Mouse (Mus musculus) kidney, postnatal 4 days (tissue): ENCODE measurements around the gene C130050O18Rik.

ENCODE experiments used
- DNase-seq, 2 experiments: peaks; one replicate each; pipeline ENCODE4 v3.0.0; 2021; ENCODE audit warnings: mixed read lengths in 2 of 2

The C130050O18Rik gene

GRCm38 (mm10) chr5:139404801-139405401 is at the start of gene C130050O18Rik:
Gene C130050O18Rik, plus strand, starts transcription at chr5:139405280.
- no peak for DNase-seq

DNA sequence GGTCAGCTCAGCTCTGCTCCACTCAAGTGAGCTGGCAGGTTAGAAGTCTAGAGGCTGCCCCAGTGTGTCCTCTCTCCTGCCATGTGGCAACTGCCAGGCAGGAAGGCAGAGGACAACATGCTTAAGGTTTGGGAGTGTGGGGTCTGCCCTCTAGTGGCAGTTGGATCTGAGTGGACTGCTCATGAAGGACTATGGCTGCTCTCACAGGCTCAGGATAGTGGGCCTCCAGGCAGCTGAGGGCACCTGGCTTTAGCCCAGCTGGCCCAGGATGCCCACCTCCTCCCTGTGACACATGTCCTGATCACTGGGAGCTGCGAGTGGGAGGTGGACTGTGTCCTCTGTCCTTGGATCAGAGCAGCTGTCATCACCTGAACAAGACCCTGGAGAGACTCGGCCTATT is 46.4 kb upstream of the C130050O18Rik start:
- DNase-seq = peak; percentile 66 to 77

DNA sequence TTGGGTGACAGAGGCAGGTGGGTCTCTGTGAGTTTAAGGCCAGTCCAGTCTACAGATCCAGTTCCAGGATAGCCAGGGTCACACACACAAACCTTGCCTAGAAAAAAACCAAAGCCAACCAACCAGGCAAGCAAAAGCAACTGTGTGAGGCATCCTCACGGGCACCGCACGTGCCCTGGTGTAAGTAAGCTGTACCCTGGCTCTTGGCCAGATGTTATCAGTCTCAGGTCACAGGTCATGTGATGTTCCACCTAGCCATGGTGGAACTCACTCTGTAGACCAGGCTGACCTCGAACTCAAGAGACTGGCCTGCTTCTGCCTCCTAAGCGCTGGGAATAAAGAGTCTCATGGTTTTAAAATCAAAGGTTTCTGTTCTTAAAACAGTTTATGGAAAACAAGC is 45.8 kb upstream of the C130050O18Rik start:
- no peak for DNase-seq

DNA sequence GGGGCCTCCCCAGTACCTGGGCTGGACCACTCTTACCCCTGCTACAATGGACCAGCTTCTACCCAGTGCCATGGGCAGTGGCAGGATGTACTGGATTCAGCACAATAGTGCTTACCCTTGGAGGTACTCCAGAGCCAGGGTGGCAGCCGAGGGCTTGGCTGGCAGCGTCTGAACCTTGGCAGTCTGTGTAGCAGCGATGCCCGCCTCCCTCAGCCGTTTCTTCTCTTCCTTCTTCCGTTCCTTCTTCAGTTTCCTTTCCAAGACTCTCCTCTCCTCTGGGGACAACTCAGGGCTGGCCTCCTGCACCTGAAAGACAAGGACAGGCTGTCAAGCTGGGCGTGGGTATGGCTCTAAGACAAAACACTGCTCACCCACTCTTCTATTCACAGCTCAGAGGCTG is 41.2 kb upstream of the C130050O18Rik start:
- DNase-seq = peak in 1 of 2 experiments; percentile 10

DNA sequence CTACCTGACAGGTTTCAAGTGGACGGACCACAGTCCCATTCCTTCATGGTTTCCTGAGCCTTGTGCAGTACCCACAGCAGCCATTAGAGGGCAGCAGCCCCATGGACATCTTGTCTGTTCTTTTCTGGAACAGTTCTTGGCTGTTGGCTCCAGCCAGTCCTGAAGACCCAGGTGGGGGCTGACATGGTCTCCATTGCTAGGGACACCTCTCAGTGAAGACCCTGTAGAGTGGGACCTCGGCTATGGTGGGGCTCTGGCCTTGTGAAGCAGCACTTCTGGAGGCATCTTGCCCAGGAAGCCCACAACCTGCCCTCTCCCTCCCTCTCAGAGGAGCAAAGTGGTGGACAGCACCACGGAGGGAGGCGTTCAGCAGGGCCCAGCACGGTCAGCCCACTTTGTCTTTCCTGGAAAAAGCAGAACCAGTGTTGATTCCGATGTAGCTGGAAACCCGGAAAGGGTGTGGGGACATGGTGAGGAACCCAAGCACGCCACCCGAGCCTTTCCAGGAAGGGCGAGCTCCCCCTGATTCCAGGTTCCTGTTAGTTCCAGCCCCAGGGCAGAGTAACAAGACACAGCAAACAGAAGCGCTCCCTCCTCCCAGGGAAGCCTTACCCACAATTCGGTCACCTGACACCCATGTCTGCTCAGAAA is 40.7 kb upstream of the C130050O18Rik start:
- peak; percentile 94 to 95 for DNase-seq

- peak in 1 of 2 experiments; percentile 61 for DNase-seq
Observed at GRCm38 (mm10) chr5:139364911-139365571, 40.0 kb upstream of the C130050O18Rik start.

DNA sequence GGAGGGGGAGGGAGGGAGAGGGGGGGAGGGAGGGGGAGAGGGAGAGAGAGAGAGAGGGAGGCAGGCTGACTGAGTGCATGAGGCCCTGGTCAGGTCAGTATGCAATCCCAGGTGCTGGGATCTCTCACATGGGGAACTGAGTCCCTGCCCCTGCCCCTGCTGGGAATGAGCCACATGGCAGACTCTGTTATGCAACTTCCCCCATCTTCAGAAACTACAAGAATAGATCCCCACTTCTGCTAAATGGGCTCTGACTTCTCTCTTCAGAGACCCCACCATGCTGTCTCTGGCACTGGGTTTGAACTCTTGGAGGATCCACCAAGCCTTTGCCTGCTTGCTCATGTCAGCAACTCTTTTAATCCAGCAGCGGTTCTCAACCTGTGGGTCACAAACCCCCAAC is 39.3 kb upstream of the C130050O18Rik start:
- no peak for DNase-seq

DNA sequence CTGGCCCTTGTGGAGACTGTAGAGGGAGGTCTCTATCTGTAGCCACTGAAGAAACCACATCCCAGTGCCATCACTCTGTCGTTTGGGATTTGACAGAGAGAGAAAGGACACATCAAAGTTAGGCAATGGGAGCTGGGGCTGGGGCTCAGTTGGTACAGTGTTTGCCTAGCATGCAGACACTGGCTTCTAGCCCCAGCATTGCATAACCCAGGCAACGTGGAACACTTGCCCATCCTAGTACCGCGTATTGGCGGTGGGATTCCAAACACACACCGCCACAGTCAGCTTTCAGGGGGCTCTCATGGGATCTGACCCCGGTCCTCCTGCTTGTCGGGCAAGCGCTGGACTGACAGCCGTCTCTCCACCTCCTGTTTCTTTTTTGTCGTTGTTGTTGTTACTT is 38.6 kb upstream of the C130050O18Rik start:
- DNase-seq = no peak

DNA sequence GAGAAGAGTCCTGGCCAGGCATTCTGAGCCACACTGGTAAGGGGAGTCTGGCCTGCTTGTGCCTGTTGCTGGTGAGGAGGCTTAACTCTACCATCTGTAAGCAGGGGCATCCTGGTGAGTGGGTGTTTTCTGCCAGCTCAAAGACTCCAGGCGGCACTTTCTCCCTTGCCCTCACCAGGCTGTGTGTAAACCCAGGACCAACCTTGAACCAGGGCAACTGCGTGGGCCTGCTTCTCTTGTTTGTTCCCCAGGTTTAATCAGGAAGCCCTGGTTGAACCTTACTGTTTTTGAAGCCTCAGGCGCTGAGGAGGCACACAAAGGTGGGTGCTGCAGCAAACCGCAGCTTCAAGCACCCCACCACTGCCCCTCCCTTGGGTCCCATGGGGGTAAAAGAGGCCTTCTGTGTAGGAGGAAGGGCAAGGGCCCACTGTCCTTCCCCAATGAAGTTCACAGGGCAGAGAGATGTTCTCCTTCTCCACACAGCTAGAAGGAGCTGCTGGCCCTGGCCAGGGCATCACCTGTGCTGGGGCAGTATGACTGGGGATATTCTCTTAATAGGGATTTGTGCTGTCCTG is 37.1 kb upstream of the C130050O18Rik start:
- no peak for DNase-seq

DNA sequence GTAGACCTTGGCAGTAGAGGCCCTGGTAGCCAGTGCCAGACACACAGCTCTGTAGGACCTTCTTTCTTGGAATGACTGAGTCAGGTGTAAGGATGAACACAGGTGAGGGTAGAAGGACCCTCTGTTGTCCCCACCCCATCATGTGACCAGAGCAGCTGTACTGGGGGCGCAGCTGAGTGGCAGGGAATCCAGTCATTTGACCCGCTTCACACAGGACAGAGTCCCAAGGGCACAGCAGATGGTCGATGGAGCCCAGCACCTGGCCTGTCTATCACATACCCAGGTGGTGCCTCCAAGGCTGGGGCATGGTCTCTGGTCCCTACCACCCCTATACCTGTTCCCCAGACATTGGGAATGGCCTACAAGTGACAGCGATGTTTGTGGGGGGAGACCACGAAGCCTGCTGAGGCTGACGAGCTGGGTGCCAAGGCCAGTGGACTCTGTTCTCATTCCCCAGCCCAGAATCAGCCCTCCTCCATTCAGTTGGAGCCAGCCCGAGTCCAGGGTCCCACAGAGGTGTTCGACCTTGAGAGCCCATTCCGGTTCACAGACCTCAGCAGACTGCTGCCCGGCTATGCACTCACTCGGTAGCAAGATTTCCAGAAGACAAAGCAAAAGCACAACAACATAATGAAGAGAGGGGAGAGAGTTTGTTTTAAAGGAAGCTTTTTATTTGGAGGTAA is 36.3 kb upstream of the C130050O18Rik start:
- DNase-seq = peak in 1 of 2 experiments; percentile 71

DNA sequence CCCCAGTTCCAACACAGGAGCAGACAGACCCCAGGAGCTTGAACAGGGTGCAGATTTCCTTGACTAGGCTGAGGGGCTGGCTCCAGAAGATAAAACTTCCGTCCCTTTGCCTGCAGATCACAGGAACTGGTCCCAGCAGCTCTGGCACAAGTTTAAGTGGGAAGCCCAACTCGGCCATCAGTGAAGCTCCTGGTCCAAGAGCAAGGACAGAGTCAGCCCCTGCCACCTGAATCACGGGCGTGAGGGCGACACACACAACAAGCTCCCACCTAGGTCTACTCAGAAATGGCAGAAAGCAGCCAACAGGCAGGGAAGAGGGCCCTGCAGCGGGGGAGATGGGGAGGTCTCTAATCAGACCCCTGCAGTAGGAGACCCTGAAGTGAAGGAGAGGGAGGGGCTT is 34.7 kb upstream of the C130050O18Rik start:
- no peak for DNase-seq

DNA sequence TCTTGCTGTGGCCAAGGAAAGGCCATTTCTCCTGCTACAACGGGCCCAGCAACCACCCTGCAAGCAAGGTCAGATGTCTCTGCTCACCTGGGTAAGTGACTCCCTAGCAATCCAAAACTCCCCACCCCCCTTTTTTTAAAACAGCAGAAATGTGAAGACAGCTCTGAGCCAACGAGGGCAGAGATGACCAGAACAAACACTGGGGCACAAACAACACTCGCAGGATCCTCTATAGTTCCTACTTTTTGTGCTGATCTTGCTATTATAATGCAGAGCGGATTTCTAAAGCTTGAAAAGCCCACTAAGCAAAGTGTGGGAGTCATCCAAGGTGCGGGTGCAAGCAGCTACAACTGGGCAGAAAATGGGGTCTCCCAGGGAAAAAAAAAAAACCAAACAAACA is 34.0 kb upstream of the C130050O18Rik start:
- DNase-seq = no peak

- peak; percentile 96 to 97 for DNase-seq
Observed at GRCm38 (mm10) chr5:139371631-139372401, 33.3 kb upstream of the C130050O18Rik start.

DNA sequence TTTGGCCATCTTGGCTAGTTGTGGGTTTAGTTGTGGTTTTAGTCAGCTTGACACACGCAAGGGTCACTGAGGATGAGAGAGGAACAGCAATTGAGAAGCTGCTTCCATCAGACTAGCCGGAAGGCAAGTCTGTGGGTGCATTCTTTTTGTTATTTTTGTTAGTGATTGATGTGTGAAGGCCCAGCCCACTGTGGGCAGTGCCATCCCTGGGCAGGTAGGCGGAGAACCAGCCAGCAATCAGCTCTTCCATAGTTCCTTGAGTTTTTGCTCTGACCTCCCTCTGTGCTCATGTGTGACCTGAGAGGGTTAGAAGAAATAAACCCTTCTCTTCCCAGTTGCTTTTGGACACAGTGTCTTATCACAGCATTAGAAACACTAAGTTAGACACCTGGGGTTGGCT is 32.0 kb upstream of the C130050O18Rik start:
- DNase-seq = no peak

DNA sequence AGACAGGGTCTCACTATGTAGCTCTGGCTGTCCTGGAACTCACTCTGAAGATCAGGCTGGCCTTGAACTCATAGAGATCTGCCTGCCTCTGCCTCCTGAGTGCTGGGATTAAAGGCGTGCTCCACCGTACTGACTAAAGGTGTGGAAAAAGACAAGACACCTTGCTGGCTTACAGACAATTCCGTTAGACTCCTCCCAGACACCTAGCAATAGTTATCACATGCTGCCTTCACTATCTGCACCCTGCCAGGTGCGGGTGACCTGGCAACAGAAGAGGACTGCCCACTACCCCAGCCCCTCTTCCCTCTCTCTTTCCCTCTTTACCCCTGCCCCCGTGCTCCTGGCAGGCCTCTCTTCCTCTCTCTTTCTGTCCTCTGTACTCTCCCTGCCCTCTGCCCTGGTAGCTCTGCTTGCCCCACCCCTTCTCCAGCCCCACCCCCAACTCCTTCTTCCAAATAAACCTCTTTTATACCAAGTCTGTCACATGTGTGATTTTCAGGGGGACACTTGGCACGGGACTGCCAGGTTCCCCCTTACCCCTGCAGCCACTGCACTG is 31.1 kb upstream of the C130050O18Rik start:
- no peak for DNase-seq

DNA sequence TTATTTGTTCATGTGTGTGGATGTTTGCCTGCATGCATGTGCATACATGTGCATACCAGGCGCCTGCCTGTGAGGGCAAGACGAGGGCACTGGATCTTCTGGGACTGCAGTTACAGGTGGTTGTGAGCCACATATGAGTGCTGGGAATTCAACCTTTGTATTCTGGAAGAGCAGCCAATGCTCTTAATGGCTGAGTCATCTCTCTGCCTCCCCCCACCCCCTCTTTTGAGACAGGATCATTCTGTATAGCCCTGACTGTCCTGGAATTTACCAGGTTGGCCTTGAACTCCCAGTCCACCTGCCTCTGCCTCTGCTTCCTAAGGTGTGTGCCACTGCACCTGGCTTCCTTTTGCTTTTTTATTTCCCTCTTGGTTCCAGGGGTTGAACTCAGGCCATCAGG is 30.2 kb upstream of the C130050O18Rik start:
- no peak for DNase-seq

GRCm38 (mm10) chr5:139377468-139378270 is 27.4 kb upstream of the C130050O18Rik start, which contains the start of gene Gpr146:
Gene Gpr146, plus strand, starts transcription at chr5:139377697.
- DNase-seq = peak; percentile 75 to 85

DNA sequence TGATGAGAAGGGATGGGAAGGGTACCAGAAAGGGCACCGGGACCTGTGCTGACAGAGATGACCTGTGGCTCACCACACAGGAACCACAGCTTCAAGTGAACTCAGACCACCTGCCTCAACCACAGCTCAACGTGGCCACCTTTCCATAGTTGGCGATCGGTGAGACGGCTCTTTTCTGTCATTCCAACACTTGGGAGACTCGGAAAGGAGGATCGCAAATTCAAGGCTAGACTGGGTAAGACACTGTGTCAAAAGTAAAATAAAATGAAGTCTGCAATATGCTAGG is 26.9 kb upstream of the C130050O18Rik start:
- DNase-seq = no peak

- DNase-seq = peak; percentile 78 to 87
Observed at GRCm38 (mm10) chr5:139378986-139379629, 26.0 kb upstream of the C130050O18Rik start.

GRCm38 (mm10) chr5:139379771-139380384 is 25.2 kb upstream of the C130050O18Rik start:
- no peak for DNase-seq
